Mouse (Mus musculus): ENCODE results near the gene Stn1. TPM values are rescaled to one million over a fixed set of nuclear protein-coding genes. Genes with fewer than 3 reads are reported as not detected.

The Stn1 gene
- polyA plus RNA-seq, 1 experiment from 2014 or later, result 45.9 TPM

DNA sequence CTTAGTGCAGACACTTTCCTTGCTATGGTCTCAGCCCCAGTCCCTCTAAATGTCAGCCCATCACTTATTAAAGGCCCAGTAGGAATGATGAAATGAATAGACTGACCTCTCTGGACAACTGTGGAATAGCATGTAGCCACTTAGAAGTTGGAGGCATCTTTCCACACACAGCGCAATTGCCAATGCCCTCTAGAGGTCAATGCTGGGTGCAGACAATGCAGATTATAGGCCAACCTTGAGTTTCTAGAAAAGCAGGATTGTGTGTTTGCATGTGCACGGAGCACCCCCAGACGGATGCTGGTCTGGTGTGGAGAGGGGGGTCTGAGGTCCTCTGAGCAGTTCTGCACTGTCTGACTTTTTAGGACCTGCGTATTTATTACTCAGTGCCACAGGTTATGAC lies 33.7 kb downstream of the Stn1 start:
- H3K4me3 ChIP-seq, result no peak overlapping the region
- no peaks in the 10 kb centered on the region for H3K27me3 ChIP-seq
- no peak overlapping the region for H3K4me2 ChIP-seq (replicated peaks)
- no peak overlapping the region for H3K27ac ChIP-seq (replicated peaks)
- H3K36me3 ChIP-seq, result peaks cover 10% of the 10 kb centered on the region; the same call in 1 of the 2 replicates
- H3K9me3 ChIP-seq, result no peaks in the 10 kb centered on the region
- H3K9ac ChIP-seq (replicated peaks), result no peak overlapping the region
- ATAC-seq (ENCODE audit: low FRiP score, low read depth), result peak; percentile 27
- WGBS, result 57% methylated on average over 4 of the region's 4 CpGs
- H3K4me1 ChIP-seq, result 0 out of 2 replicates have a peak, but pooled peaks cover 4% of the 10 kb centered on the region

GRCm38 (mm10) chr19:47502563-47502962 lies 34.7 kb downstream of the Stn1 start:
- no peak for ATAC-seq (ENCODE audit: low FRiP score, low read depth)
- H3K4me3 ChIP-seq, result no peak overlapping the region
- H3K27ac ChIP-seq (replicated peaks), result no peak overlapping the region
- H3K4me1 ChIP-seq, result 0 out of 2 replicates have a peak, but pooled peaks cover 4% of the 10 kb centered on the region
- no peaks in the 10 kb centered on the region for H3K9me3 ChIP-seq
- no peaks in the 10 kb centered on the region for H3K27me3 ChIP-seq
- peaks cover 10% of the 10 kb centered on the region; the same call in 1 of the 2 replicates for H3K36me3 ChIP-seq
- 75% methylated on average over 8 of the region's 8 CpGs for WGBS
- no peak overlapping the region for H3K9ac ChIP-seq (replicated peaks)
- no peak overlapping the region for H3K4me2 ChIP-seq (replicated peaks)

- Histone ChIP-seq H3K4me2 (replicated peaks) (no peak overlapping the region), H3K9ac (replicated peaks) (no peak overlapping the region), H3K27ac (replicated peaks) (no peak overlapping the region), H3K9me3 (no peaks in the 10 kb centered on the region), H3K4me3 (no peak overlapping the region), H3K4me1 (0 out of 2 replicates have a peak, but pooled peaks cover 4% of the 10 kb centered on the region), H3K27me3 (no peaks in the 10 kb centered on the region), H3K36me3 (peaks cover 5% of the 10 kb centered on the region; the same call in 1 of the 2 replicates)
- WGBS, result 79% methylated on average over 11 of the region's 11 CpGs
- no peak for ATAC-seq (ENCODE audit: low FRiP score, low read depth)
Observed at GRCm38 (mm10) chr19:47500389-47501011, 36.8 kb downstream of the Stn1 start.

DNA sequence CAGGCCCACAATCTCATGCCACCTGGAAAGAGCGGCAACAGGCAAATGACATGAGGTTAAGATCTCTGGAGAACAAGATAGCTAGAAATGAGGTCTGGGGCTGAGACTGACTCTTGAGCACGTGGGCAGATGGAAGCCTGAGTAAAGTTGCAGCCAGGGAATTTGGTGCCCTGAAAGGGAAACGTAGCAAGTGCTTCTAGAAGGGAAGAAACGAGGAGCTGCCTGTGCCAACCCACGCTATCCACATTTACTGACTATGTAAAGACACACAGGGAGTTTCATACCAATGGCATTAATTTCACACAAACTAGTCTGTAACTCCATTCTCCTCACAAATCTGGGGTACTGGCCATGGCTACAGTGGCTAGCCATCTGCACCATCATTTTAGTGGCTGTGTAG lies 37.5 kb downstream of the Stn1 start:
- no peaks in the 10 kb centered on the region for H3K36me3 ChIP-seq
- H3K4me2 ChIP-seq (replicated peaks), result no peak overlapping the region
- H3K27ac ChIP-seq (replicated peaks), result no peak overlapping the region
- H3K9me3 ChIP-seq, result no peaks in the 10 kb centered on the region
- H3K4me3 ChIP-seq, result no peak overlapping the region
- 0 out of 2 replicates have a peak, but pooled peaks cover 4% of the 10 kb centered on the region for H3K4me1 ChIP-seq
- H3K9ac ChIP-seq (replicated peaks), result no peak overlapping the region
- ATAC-seq (ENCODE audit: low FRiP score, low read depth), result no peak
- 87% methylated on average over 5 of the region's 5 CpGs for WGBS
- peaks cover under 1% of the 10 kb centered on the region; the same call in 1 of the 2 replicates for H3K27me3 ChIP-seq

DNA sequence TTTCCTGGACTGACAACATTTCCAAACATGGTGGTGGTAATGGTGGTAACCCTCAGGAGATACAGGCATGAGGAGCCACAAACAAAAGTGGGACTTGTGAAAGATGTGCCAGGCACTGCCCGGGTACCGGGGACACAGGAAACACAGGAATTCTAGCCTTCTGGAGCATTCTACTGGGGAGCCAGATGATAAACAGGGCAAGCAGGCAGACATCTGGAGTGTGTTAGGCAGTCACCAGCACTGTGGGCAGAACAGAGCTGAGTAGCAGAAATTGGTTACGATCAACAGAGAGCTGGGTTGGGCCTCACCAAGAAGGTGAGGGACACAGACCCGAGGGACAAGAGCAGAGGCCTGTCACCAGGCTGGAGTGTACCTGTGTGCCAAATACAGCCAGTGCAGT lies 38.4 kb downstream of the Stn1 start:
- no peak overlapping the region for H3K9ac ChIP-seq (replicated peaks)
- no peak overlapping the region for H3K4me3 ChIP-seq
- no peak overlapping the region for H3K4me2 ChIP-seq (replicated peaks)
- H3K4me1 ChIP-seq, result peaks cover 11% of the 10 kb centered on the region
- H3K27me3 ChIP-seq, result peaks cover 5% of the 10 kb centered on the region; the same call in 1 of the 2 replicates
- H3K27ac ChIP-seq (replicated peaks), result no peak overlapping the region
- H3K36me3 ChIP-seq, result no peaks in the 10 kb centered on the region
- no peaks in the 10 kb centered on the region for H3K9me3 ChIP-seq
- ATAC-seq (ENCODE audit: low FRiP score, low read depth), result no peak
- 85% methylated on average over 4 of the region's 4 CpGs for WGBS

DNA sequence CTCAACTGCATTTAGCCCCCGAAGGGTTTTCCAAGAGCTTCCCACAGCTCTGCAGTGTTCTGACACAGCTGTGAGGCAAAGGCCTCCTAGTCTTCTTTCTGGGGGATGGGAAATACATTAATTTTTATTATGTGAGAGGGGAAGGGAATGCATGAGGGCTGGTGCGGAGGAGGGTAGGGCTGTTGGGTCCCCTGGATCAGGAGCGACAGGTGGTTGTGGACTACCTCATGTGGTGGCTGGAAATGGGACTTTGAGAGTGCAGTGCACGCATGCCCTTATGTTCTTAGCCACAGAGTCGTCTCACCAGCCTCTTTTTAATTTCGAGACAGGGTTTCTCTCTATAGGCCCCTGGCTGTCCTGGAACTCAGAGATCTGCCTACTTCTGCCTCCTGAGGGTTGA lies 39.6 kb downstream of the Stn1 start:
- H3K4me1 ChIP-seq, result peaks cover 23% of the 10 kb centered on the region
- no peak overlapping the region for H3K4me2 ChIP-seq (replicated peaks)
- no peak overlapping the region for H3K9ac ChIP-seq (replicated peaks)
- 92% methylated on average over 6 of the region's 6 CpGs for WGBS
- no peak overlapping the region for H3K27ac ChIP-seq (replicated peaks)
- H3K27me3 ChIP-seq, result peaks cover 5% of the 10 kb centered on the region; the same call in 1 of the 2 replicates
- H3K9me3 ChIP-seq, result no peaks in the 10 kb centered on the region
- no peak overlapping the region for H3K4me3 ChIP-seq
- no peaks in the 10 kb centered on the region for H3K36me3 ChIP-seq
- ATAC-seq (ENCODE audit: low FRiP score, low read depth), result no peak

DNA sequence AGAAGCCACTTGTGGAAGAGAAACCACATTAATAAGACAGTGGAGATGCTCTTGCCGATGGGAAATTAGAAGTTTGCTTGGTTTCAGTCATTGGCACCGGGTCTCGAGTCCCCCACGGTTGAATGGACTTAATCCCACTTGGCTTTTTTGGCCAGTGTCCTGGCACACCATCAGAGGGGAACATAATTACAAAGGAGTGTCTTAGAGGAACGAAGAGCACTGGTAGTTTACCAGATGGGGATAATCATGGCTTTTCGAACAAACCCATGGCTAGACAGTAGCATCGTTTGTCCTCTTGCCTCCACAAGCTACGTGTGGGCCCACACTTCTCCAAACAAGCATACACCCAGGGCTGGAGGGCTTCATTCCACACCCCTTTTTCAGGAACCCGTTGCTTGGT lies 40.0 kb downstream of the Stn1 start:
- no peak for ATAC-seq (ENCODE audit: low FRiP score, low read depth)
- H3K9ac ChIP-seq (replicated peaks), result no peak overlapping the region
- H3K27me3 ChIP-seq, result peaks cover 5% of the 10 kb centered on the region; the same call in 1 of the 2 replicates
- no peak overlapping the region for H3K27ac ChIP-seq (replicated peaks)
- peaks cover 27% of the 10 kb centered on the region for H3K4me1 ChIP-seq
- H3K4me2 ChIP-seq (replicated peaks), result no peak overlapping the region
- no peaks in the 10 kb centered on the region for H3K36me3 ChIP-seq
- WGBS, result 79% methylated on average over 9 of the region's 9 CpGs
- H3K4me3 ChIP-seq, result no peak overlapping the region
- H3K9me3 ChIP-seq, result no peaks in the 10 kb centered on the region

- Histone ChIP-seq H3K4me2 (replicated peaks) (peak overlapping the region; percentile 43), H3K27ac (replicated peaks) (peak overlapping the region; percentile 86), H3K9ac (replicated peaks) (no peak overlapping the region), H3K36me3 (no peaks in the 10 kb centered on the region), H3K4me3 (peak overlapping the region; percentile 13; the same call in 1 of the 2 replicates), H3K27me3 (peaks cover 5% of the 10 kb centered on the region; the same call in 1 of the 2 replicates), H3K4me1 (peaks cover 30% of the 10 kb centered on the region), H3K9me3 (0 out of 2 replicates have a peak, but pooled peaks cover 4% of the 10 kb centered on the region)
- 29% methylated on average over 23 of the region's 23 CpGs for WGBS
- peak; percentile 85 for ATAC-seq (ENCODE audit: low FRiP score, low read depth)
Observed at GRCm38 (mm10) chr19:47493017-47493997, 44.0 kb downstream of the Stn1 start.

DNA sequence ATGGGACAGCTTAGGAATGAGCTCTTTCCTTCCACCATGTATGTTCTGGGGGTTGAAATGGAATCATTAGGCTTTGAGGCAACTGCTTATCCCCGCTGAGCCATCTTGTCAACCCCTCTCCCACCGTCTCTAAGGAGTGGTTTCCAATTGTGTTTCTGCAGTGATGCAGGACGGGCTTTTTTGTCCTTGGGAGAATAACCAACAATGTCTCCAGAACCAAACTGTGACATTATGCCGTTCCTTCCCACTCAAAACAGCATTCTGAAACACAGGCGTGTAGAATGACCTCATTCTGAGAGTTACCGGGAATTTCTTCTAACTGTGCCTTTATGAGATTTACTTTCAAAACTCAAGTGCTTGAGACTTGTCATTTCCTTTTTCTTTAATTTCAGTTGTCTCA lies 44.9 kb downstream of the Stn1 start:
- H3K9me3 ChIP-seq, result 0 out of 2 replicates have a peak, but pooled peaks cover 4% of the 10 kb centered on the region
- H3K27me3 ChIP-seq, result peaks cover 5% of the 10 kb centered on the region; the same call in 1 of the 2 replicates
- H3K4me3 ChIP-seq, result no peak overlapping the region
- H3K4me2 ChIP-seq (replicated peaks), result no peak overlapping the region
- WGBS, result 31% methylated on average over 6 of the region's 6 CpGs
- peak; percentile 5; the same call in 1 of the 2 replicates for ATAC-seq (ENCODE audit: low FRiP score, low read depth)
- peak overlapping the region; percentile 86 for H3K27ac ChIP-seq (replicated peaks)
- H3K36me3 ChIP-seq, result no peaks in the 10 kb centered on the region
- no peak overlapping the region for H3K9ac ChIP-seq (replicated peaks)
- peaks cover 30% of the 10 kb centered on the region for H3K4me1 ChIP-seq

GRCm38 (mm10) chr19:47491853-47492252 lies 45.5 kb downstream of the Stn1 start:
- no peaks in the 10 kb centered on the region for H3K36me3 ChIP-seq
- H3K9ac ChIP-seq (replicated peaks), result no peak overlapping the region
- H3K4me3 ChIP-seq, result no peak overlapping the region
- no peak overlapping the region for H3K4me2 ChIP-seq (replicated peaks)
- 0 out of 2 replicates have a peak, but pooled peaks cover 4% of the 10 kb centered on the region for H3K9me3 ChIP-seq
- peak overlapping the region; percentile 86; the same call in 1 of the 2 replicates for H3K27ac ChIP-seq (replicated peaks)
- ATAC-seq (ENCODE audit: low FRiP score, low read depth), result no peak
- peaks cover 30% of the 10 kb centered on the region for H3K4me1 ChIP-seq
- 71% methylated on average over 2 of the region's 2 CpGs for WGBS
- H3K27me3 ChIP-seq, result peaks cover 5% of the 10 kb centered on the region; the same call in 1 of the 2 replicates

DNA sequence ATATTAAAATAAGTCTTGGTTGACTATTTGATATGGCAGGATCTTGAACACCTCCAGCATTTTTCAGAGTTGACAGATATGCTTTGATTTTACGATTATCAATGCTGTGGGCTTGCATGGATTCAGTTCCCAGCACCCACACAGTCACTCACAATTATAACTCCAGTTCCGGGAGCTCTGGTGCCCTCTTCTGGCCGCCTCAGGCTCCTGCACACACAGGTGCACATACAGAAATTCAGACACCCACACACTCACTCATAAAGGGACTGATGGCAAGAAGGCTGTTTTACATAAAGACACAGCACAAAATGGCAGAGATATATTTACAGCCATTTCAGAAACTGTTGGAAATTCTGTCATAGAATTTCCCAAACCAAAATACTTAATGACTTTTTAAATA lies 48.1 kb downstream of the Stn1 start:
- H3K4me3 ChIP-seq, result no peak overlapping the region
- no peak overlapping the region for H3K27ac ChIP-seq (replicated peaks)
- 0 out of 2 replicates have a peak, but pooled peaks cover 4% of the 10 kb centered on the region for H3K9me3 ChIP-seq
- WGBS, result 93% methylated on average over 3 of the region's 3 CpGs
- no peaks in the 10 kb centered on the region for H3K36me3 ChIP-seq
- no peaks in the 10 kb centered on the region; the same call in 1 of the 2 replicates for H3K27me3 ChIP-seq
- no peak overlapping the region for H3K9ac ChIP-seq (replicated peaks)
- no peak for ATAC-seq (ENCODE audit: low FRiP score, low read depth)
- H3K4me1 ChIP-seq, result peaks cover 29% of the 10 kb centered on the region
- H3K4me2 ChIP-seq (replicated peaks), result no peak overlapping the region

Measured in midbrain, embryonic 12.5 days (tissue).